Mouse (Mus musculus): ENCODE data around the gene Slc9a7. TPM values are rescaled to one million over a fixed set of nuclear protein-coding genes. Genes with fewer than 3 reads are reported as not detected.

The Slc9a7 gene
- total and polyA plus RNA-seq, 2 experiments from 2014 or later = 10.5 to 55.0 TPM

GRCm38 (mm10) chrX:20161687-20162321 lies 129.8 kb downstream of the Slc9a7 start:
- H3K4me3 ChIP-seq (ENCODE audit: low read depth, low read length) = no peak overlapping the region
- TF ChIP-seq CTCF (IDR thresholded peaks at IDR 0.05; ENCODE audit: low read depth) = peak; percentile 34
- no peaks in the 10 kb centered on the region for H3K36me3 ChIP-seq (ENCODE audit: insufficient read depth)
- no peak overlapping the region for H3K4me2 ChIP-seq (ENCODE audit: low read depth)
- DNase-seq = no peak
- H3K9me3 ChIP-seq (ENCODE audit: low read length) = no peaks in the 10 kb centered on the region
- H3K9ac ChIP-seq = no peak overlapping the region
- H3K27me3 ChIP-seq (ENCODE audit: insufficient read depth, low read length) = no peaks in the 10 kb centered on the region
- H3K4me1 ChIP-seq (ENCODE audit: insufficient read depth) = no peaks in the 10 kb centered on the region
- no peak overlapping the region for H3K27ac ChIP-seq (ENCODE audit: low read depth, low read length)
- 51% methylated on average over 9 of the region's 9 CpGs for WGBS
- ATAC-seq = no peak

- no peaks in the 10 kb centered on the region for H3K9me3 ChIP-seq (ENCODE audit: low read length)
- no peaks in the 10 kb centered on the region for H3K4me1 ChIP-seq (ENCODE audit: insufficient read depth)
- ATAC-seq = no peak
- TF ChIP-seq CTCF (IDR thresholded peaks at IDR 0.05; ENCODE audit: low read depth) = no peak
- no peak for DNase-seq
- no peak overlapping the region for H3K27ac ChIP-seq (ENCODE audit: low read depth, low read length)
- H3K4me3 ChIP-seq (ENCODE audit: low read depth, low read length) = no peak overlapping the region
- no peak overlapping the region for H3K9ac ChIP-seq
- no peak overlapping the region for H3K4me2 ChIP-seq (ENCODE audit: low read depth)
- 71% methylated on average over 1 of the region's 1 CpGs for WGBS
- H3K27me3 ChIP-seq (ENCODE audit: insufficient read depth, low read length) = no peaks in the 10 kb centered on the region
- H3K36me3 ChIP-seq (ENCODE audit: insufficient read depth) = no peaks in the 10 kb centered on the region
These were observed 131.3 kb downstream of the Slc9a7 start for GRCm38 (mm10) chrX:20160301-20160700.

- 5% methylated on average over 2 of the region's 2 CpGs for WGBS
- H3K9me3 ChIP-seq (ENCODE audit: low read length) = no peaks in the 10 kb centered on the region
- no peak overlapping the region for H3K27ac ChIP-seq (ENCODE audit: low read depth, low read length)
- no peak overlapping the region for H3K4me3 ChIP-seq (ENCODE audit: low read depth, low read length)
- ATAC-seq (peak; percentile 60), DNase-seq (peak; percentile 29)
- no peak overlapping the region for H3K9ac ChIP-seq
- no peaks in the 10 kb centered on the region for H3K27me3 ChIP-seq (ENCODE audit: insufficient read depth, low read length)
- no peaks in the 10 kb centered on the region for H3K4me1 ChIP-seq (ENCODE audit: insufficient read depth)
- H3K36me3 ChIP-seq (ENCODE audit: insufficient read depth) = no peaks in the 10 kb centered on the region
- no peak overlapping the region for H3K4me2 ChIP-seq (ENCODE audit: low read depth)
- TF ChIP-seq CTCF (IDR thresholded peaks at IDR 0.05; ENCODE audit: low read depth) = peak; percentile 64
These were observed 134.1 kb downstream of the Slc9a7 start for GRCm38 (mm10) chrX:20157519-20157918.

GRCm38 (mm10) chrX:20129466-20129865 lies 162.1 kb downstream of the Slc9a7 start:
- no peak overlapping the region for H3K27ac ChIP-seq (ENCODE audit: low read depth, low read length)
- no peak overlapping the region for H3K4me3 ChIP-seq (ENCODE audit: low read depth, low read length)
- no peak overlapping the region for H3K9ac ChIP-seq
- no peaks in the 10 kb centered on the region for H3K9me3 ChIP-seq (ENCODE audit: low read length)
- H3K4me1 ChIP-seq (ENCODE audit: insufficient read depth) = no peaks in the 10 kb centered on the region
- no peak overlapping the region for H3K4me2 ChIP-seq (ENCODE audit: low read depth)
- TF ChIP-seq CTCF (IDR thresholded peaks at IDR 0.05; ENCODE audit: low read depth) = no peak
- no peak for DNase-seq
- ATAC-seq = no peak
- 80% methylated on average over 1 of the region's 1 CpGs for WGBS
- H3K36me3 ChIP-seq (ENCODE audit: insufficient read depth) = no peaks in the 10 kb centered on the region
- no peaks in the 10 kb centered on the region for H3K27me3 ChIP-seq (ENCODE audit: insufficient read depth, low read length)

GRCm38 (mm10) chrX:20128951-20129350 lies 162.7 kb downstream of the Slc9a7 start:
- no peak for DNase-seq
- no peaks in the 10 kb centered on the region for H3K4me1 ChIP-seq (ENCODE audit: insufficient read depth)
- H3K27me3 ChIP-seq (ENCODE audit: insufficient read depth, low read length) = no peaks in the 10 kb centered on the region
- ATAC-seq = no peak
- H3K4me3 ChIP-seq (ENCODE audit: low read depth, low read length) = no peak overlapping the region
- no peaks in the 10 kb centered on the region for H3K9me3 ChIP-seq (ENCODE audit: low read length)
- H3K9ac ChIP-seq = no peak overlapping the region
- no peak overlapping the region for H3K4me2 ChIP-seq (ENCODE audit: low read depth)
- no peak for TF ChIP-seq CTCF (IDR thresholded peaks at IDR 0.05; ENCODE audit: low read depth)
- no peaks in the 10 kb centered on the region for H3K36me3 ChIP-seq (ENCODE audit: insufficient read depth)
- no peak overlapping the region for H3K27ac ChIP-seq (ENCODE audit: low read depth, low read length)

- Histone ChIP-seq H3K9me3 (ENCODE audit: low read length) (no peaks in the 10 kb centered on the region), H3K27ac (ENCODE audit: low read depth, low read length) (no peak overlapping the region), H3K36me3 (ENCODE audit: insufficient read depth) (no peaks in the 10 kb centered on the region), H3K27me3 (ENCODE audit: insufficient read depth, low read length) (no peaks in the 10 kb centered on the region), H3K4me1 (ENCODE audit: insufficient read depth) (no peaks in the 10 kb centered on the region), H3K4me3 (ENCODE audit: low read depth, low read length) (no peak overlapping the region), H3K9ac (no peak overlapping the region), H3K4me2 (ENCODE audit: low read depth) (no peak overlapping the region)
- DNase-seq (no peak), ATAC-seq (no peak)
- 67% methylated on average over 2 of the region's 2 CpGs for WGBS
- no peak for TF ChIP-seq CTCF (IDR thresholded peaks at IDR 0.05; ENCODE audit: low read depth)
These were observed 166.1 kb downstream of the Slc9a7 start for GRCm38 (mm10) chrX:20125481-20125880.

- ATAC-seq = no peak
- WGBS = 81% methylated on average over 2 of the region's 2 CpGs
These were observed 173.9 kb downstream of the Slc9a7 start for GRCm38 (mm10) chrX:20117717-20118116.

More at GRCm38 (mm10) chrX:20117717-20118116, 173.9 kb downstream of the Slc9a7 start:
- Histone ChIP-seq H3K9me3 (ENCODE audit: low read length) (no peaks in the 10 kb centered on the region), H3K27ac (ENCODE audit: low read depth, low read length) (no peak overlapping the region), H3K9ac (no peak overlapping the region), H3K27me3 (ENCODE audit: insufficient read depth, low read length) (no peaks in the 10 kb centered on the region), H3K4me2 (ENCODE audit: low read depth) (no peak overlapping the region), H3K4me1 (ENCODE audit: insufficient read depth) (no peaks in the 10 kb centered on the region), H3K4me3 (ENCODE audit: low read depth, low read length) (no peak overlapping the region), H3K36me3 (ENCODE audit: insufficient read depth) (no peaks in the 10 kb centered on the region)
- DNase-seq = no peak
- TF ChIP-seq CTCF (IDR thresholded peaks at IDR 0.05; ENCODE audit: low read depth) = no peak
